Mouse (Mus musculus) liver, postnatal 0 days (tissue): ENCODE results near the gene Cd59a. TPM values are rescaled to one million over a fixed set of nuclear protein-coding genes. Genes with fewer than 3 reads are reported as not detected.

Experiments
- ATAC-seq: fragments of 200-750 bp; cut with Nextera tagmentation; 2 replicates; pipeline ENCODE4 v1.8.0; 2017; ENCODE audit warnings: mild to moderate bottlenecking, moderate library complexity
- DNase-seq: peaks from one replicate; pipeline ENCODE4 v3.0.0-alpha.2; 2016
- H3K27ac ChIP-seq: fragments of 300-500 bp; sonication (generic); 2 replicates; pipeline ENCODE4 v1.5.1; 2014; ENCODE audit warnings: antibody characterized with exemption, moderate library complexity, mild to moderate bottlenecking, low read depth
- H3K27me3 ChIP-seq: fragments of 300-500 bp; sonication (generic); 2 replicates; pipeline ENCODE4 v1.6.1; 2014; ENCODE audit warnings: low read length, control low read depth, mixed read lengths; ENCODE audit not compliant: insufficient read depth
- H3K36me3 ChIP-seq: fragments of 300-500 bp; sonication (generic); replicated peaks from 2 replicates; pipeline ENCODE4 v1.6.1; 2014; ENCODE audit warnings: mild to moderate bottlenecking, control low read depth, low read length, moderate library complexity, mixed read lengths; ENCODE audit not compliant: insufficient read depth
- H3K4me1 ChIP-seq: fragments of 300-500 bp; sonication (generic); 2 replicates; pipeline ENCODE4 v1.6.1; 2014; ENCODE audit warnings: antibody characterized with exemption, mild to moderate bottlenecking, control low read depth; ENCODE audit not compliant: insufficient read depth
- H3K4me2 ChIP-seq: fragments of 300-500 bp; sonication (generic); 2 replicates; pipeline ENCODE4 v1.6.1; 2014; ENCODE audit warnings: low read depth, mild to moderate bottlenecking, low read length, moderate library complexity, mixed read lengths
- H3K4me3 ChIP-seq: fragments of 300-500 bp; sonication (generic); 2 replicates; pipeline ENCODE4 v1.5.1; 2014; ENCODE audit warnings: low read depth, low read length
- H3K9ac ChIP-seq: fragments of 300-500 bp; sonication (generic); replicated peaks from 2 replicates; pipeline ENCODE4 v1.6.1; 2014; ENCODE audit warnings: mild to moderate bottlenecking, moderate library complexity
- H3K9me3 ChIP-seq: fragments of 300-500 bp; sonication (generic); 2 replicates; pipeline ENCODE4 v1.6.1; 2016; ENCODE audit warnings: mild to moderate bottlenecking, control low read depth, low read length, mixed read lengths
- CTCF ChIP-seq: sonication (generic); IDR thresholded peaks from 2 replicates; pipeline ENCODE4 v1.5.1; 2016; ENCODE audit warnings: antibody characterized with exemption, low read depth
- EP300 ChIP-seq: IDR thresholded peaks from 2 replicates; pipeline ENCODE4 v1.6.1; 2016; ENCODE audit warnings: antibody characterized with exemption, low read depth, mild to moderate bottlenecking
- WGBS: fragments of 180-500 bp; shearing (Covaris S2); extraction: QIAGEN DNeasy Blood & Tissue Kit; methylation state at CpG from one replicate; pipeline ENCODE4 v1.1.7; 2014; ENCODE audit not compliant: insufficient replicate concordance; 5-methylcytosine and 5-hydroxymethylcytosine counted together
- polyA plus RNA-seq: library from polyadenylated mRNA; unstranded; fragments of >200 nt; fragmentation: Nextera tagmentation; extraction: Ambion mirVana; gene quantifications from 2 replicates; pipeline ENCODE4 v1.2.1, GENCODE M21; 2015

Cd59a gene
- polyA plus RNA-seq, 1 experiment from 2014 or later: 73.8 TPM

GRCm38 (mm10) chr2:104124071-104124470 is 28.5 kb downstream of the Cd59a start:
- Histone ChIP-seq H3K9ac (no peak overlapping the region), H3K4me2 (peak overlapping the region; percentile 99), H3K9me3 (no peaks in the 10 kb centered on the region), H3K27me3 (peaks cover 6% of the 10 kb centered on the region; the same call in 1 of the 2 replicates), H3K4me1 (peaks cover 28% of the 10 kb centered on the region), H3K27ac (no peak overlapping the region), H3K4me3 (no peak overlapping the region), H3K36me3 (no peaks in the 10 kb centered on the region)
- DNase-seq: no peak
- no peak for TF ChIP-seq EP300
- no peak for ATAC-seq
- WGBS: 56% methylated on average over 5 of the region's 5 CpGs

- Histone ChIP-seq H3K9ac (no peak overlapping the region; the same call in 1 of the 2 replicates), H3K27ac (peak overlapping the region; percentile 76), H3K4me3 (no peak overlapping the region), H3K27me3 (peaks cover 6% of the 10 kb centered on the region; the same call in 1 of the 2 replicates), H3K9me3 (no peaks in the 10 kb centered on the region), H3K4me1 (peaks cover 17% of the 10 kb centered on the region), H3K4me2 (peak overlapping the region; percentile 38; the same call in 1 of the 2 replicates), H3K36me3 (no peaks in the 10 kb centered on the region)
- TF ChIP-seq EP300 (peak; percentile 50; the same call in 1 of the 2 replicates), CTCF (no peak)
- 73% methylated on average over 13 of the region's 13 CpGs for WGBS
- peak; percentile 62 for DNase-seq
- ATAC-seq: peak; percentile 60
Measured at GRCm38 (mm10) chr2:104128803-104129531, 33.4 kb downstream of the Cd59a start.

- 55% methylated on average over 6 of the region's 6 CpGs for WGBS
- Histone ChIP-seq H3K9me3 (no peaks in the 10 kb centered on the region), H3K4me1 (peaks cover 17% of the 10 kb centered on the region), H3K27ac (peak overlapping the region; percentile 76), H3K9ac (no peak overlapping the region), H3K4me2 (peak overlapping the region; percentile 54), H3K36me3 (no peaks in the 10 kb centered on the region), H3K27me3 (peaks cover 6% of the 10 kb centered on the region; the same call in 1 of the 2 replicates), H3K4me3 (no peak overlapping the region)
- peak; percentile 97 for TF ChIP-seq EP300
- TF ChIP-seq CTCF: no peak
- peak; percentile 81 for DNase-seq
- ATAC-seq: peak; percentile 95
Measured at GRCm38 (mm10) chr2:104130165-104130564, 34.6 kb downstream of the Cd59a start.

GRCm38 (mm10) chr2:104130969-104131368 is 35.4 kb downstream of the Cd59a start:
- H3K27ac ChIP-seq: peak overlapping the region; percentile 76; the same call in 1 of the 2 replicates

GRCm38 (mm10) chr2:104132266-104132859 is 36.8 kb downstream of the Cd59a start:
- Histone ChIP-seq H3K9ac (no peak overlapping the region), H3K4me3 (no peak overlapping the region), H3K27me3 (peaks cover 3% of the 10 kb centered on the region; the same call in 1 of the 2 replicates), H3K27ac (peak overlapping the region; percentile 39; the same call in 1 of the 2 replicates), H3K9me3 (no peaks in the 10 kb centered on the region), H3K4me2 (0 out of 2 replicates have a peak overlapping the region, but pooled peaks have one; percentile 9), H3K36me3 (no peaks in the 10 kb centered on the region), H3K4me1 (peaks cover 17% of the 10 kb centered on the region)
- whole genome bisulfite sequencing: 46% methylated on average over 7 of the region's 7 CpGs
- no peak for TF ChIP-seq CTCF
- no peak for TF ChIP-seq EP300
- no peak for ATAC-seq
- DNase-seq: no peak

More at GRCm38 (mm10) chr2:104130969-104131368, 35.4 kb downstream of the Cd59a start:
- ATAC-seq (no peak), DNase-seq (peak; percentile 87)
- TF ChIP-seq EP300: no peak
- peak; percentile 90 for TF ChIP-seq CTCF
- no peaks in the 10 kb centered on the region for H3K9me3 ChIP-seq
- H3K36me3 ChIP-seq: no peaks in the 10 kb centered on the region
- H3K27me3 ChIP-seq: peaks cover 6% of the 10 kb centered on the region; the same call in 1 of the 2 replicates
- H3K9ac ChIP-seq: no peak overlapping the region
- H3K4me2 ChIP-seq: no peak overlapping the region
- H3K4me3 ChIP-seq: no peak overlapping the region
- 54% methylated on average over 3 of the region's 3 CpGs for WGBS
- H3K4me1 ChIP-seq: peaks cover 17% of the 10 kb centered on the region
